Mouse (Mus musculus): Measurements from ENCODE around the gene Tns3.

DNA sequence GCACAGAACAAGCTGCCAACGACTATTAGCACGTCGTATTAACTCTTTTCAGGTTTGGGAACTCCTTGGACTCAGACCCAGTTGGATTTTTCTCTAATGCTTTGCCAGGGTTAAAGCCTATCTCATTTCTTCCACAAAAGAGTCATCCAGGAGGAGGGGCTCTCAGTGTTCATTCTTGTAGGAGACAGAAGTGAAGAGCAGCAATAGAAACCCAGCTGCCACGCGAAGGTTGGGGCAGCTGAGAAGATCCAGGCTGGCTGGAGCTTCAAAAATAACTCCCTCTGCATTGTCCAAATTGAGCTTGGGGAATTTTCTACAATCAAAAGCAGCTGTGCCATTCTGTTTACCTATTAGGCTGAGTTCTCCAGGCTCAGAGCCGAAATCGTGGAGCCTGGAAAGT is 16.3 kb upstream of the Tns3 start:
- TF ChIP-seq CTCF (IDR thresholded peaks at IDR 0.05; ENCODE audit: borderline replicate concordance, control insufficient read depth, extremely low read depth, insufficient read depth, low read length, poor library complexity): no peak
- TF ChIP-seq POLR2A (IDR thresholded peaks at IDR 0.05; ENCODE audit: control insufficient read depth, extremely low read depth, insufficient read depth, low read length, poor library complexity): no peak

Data from thymus, adult 2 months (tissue).